Mouse (Mus musculus) kidney, postnatal 0 days (tissue): ENCODE results near the gene Phf8. TPM values are rescaled to one million over a fixed set of nuclear protein-coding genes. Genes with fewer than 3 reads are reported as not detected.

ENCODE experiments used
- ATAC-seq: fragments of 200-750 bp; cut with Nextera tagmentation; replicated peaks from 2 replicates; pipeline ENCODE4 v1.8.0; 2017; ENCODE audit warnings: low read depth, moderate number of reproducible peaks, moderate TSS enrichment, moderate library complexity; ENCODE audit not compliant: low FRiP score
- DNase-seq: peaks from one replicate; pipeline ENCODE4 v3.0.0-alpha.2; 2016; ENCODE audit warnings: low spot score
- H3K27ac ChIP-seq: fragments of 300-500 bp; sonication (generic); 2 replicates; pipeline ENCODE4 v1.5.1; 2014; ENCODE audit warnings: mild to moderate bottlenecking
- H3K27me3 ChIP-seq: fragments of 300-500 bp; sonication (generic); 2 replicates; pipeline ENCODE4 v1.6.1; 2014; ENCODE audit warnings: low read length, mixed read lengths; ENCODE audit not compliant: insufficient read depth
- H3K36me3 ChIP-seq: fragments of 300-500 bp; sonication (generic); 2 replicates; pipeline ENCODE4 v1.6.1; 2014; ENCODE audit warnings: low read length, mixed read lengths; ENCODE audit not compliant: insufficient read depth
- H3K4me1 ChIP-seq: fragments of 300-500 bp; sonication (generic); replicated peaks from 2 replicates; pipeline ENCODE4 v1.6.1; 2014; ENCODE audit warnings: antibody characterized with exemption, low read length, mixed read lengths; ENCODE audit not compliant: insufficient read depth
- H3K4me2 ChIP-seq: fragments of 300-500 bp; sonication (generic); 2 replicates; pipeline ENCODE4 v1.6.1; 2014; ENCODE audit warnings: mild to moderate bottlenecking, low read length, moderate library complexity, mixed read lengths
- H3K4me3 ChIP-seq: fragments of 300-500 bp; sonication (generic); replicated peaks from 2 replicates; pipeline ENCODE4 v1.5.1; 2014; ENCODE audit warnings: low read depth, low read length
- H3K9ac ChIP-seq: fragments of 300-500 bp; sonication (generic); 2 replicates; pipeline ENCODE4 v1.6.1; 2014; ENCODE audit warnings: low read depth, low read length
- H3K9me3 ChIP-seq: fragments of 300-500 bp; sonication (generic); replicated peaks from 2 replicates; pipeline ENCODE4 v1.6.1; 2016; ENCODE audit warnings: low read length, inconsistent platforms, mixed read lengths
- CTCF ChIP-seq: IDR thresholded peaks from 2 replicates; pipeline ENCODE4 v1.5.1; 2016; ENCODE audit warnings: antibody characterized with exemption, low read depth, mild to moderate bottlenecking, moderate library complexity
- WGBS: fragments of 180-500 bp; shearing (Covaris S2); extraction: QIAGEN DNeasy Blood & Tissue Kit; methylation state at CpG from one replicate; pipeline ENCODE4 v1.1.7; 2014; 5-methylcytosine and 5-hydroxymethylcytosine counted together
- polyA plus RNA-seq: library from polyadenylated mRNA; unstranded; fragments of >200 nt; fragmentation: Nextera tagmentation; extraction: Ambion mirVana; gene quantifications from 2 replicates; pipeline ENCODE4 v1.2.1, GENCODE M21; 2015

Phf8 gene
- polyA plus RNA-seq, 1 experiment from 2014 or later: 10.0 TPM

- no peak for DNase-seq
- Histone ChIP-seq H3K36me3 (no peaks in the 10 kb centered on the region), H3K27me3 (no peaks in the 10 kb centered on the region), H3K4me1 (no peaks in the 10 kb centered on the region), H3K27ac (no peak overlapping the region), H3K4me2 (no peak overlapping the region), H3K9me3 (no peaks in the 10 kb centered on the region), H3K4me3 (no peak overlapping the region), H3K9ac (no peak overlapping the region)
- no peak for TF ChIP-seq CTCF
- WGBS: 64% methylated on average over 2 of the region's 2 CpGs
- no peak for ATAC-seq
Measured at GRCm38 (mm10) chrX:151643386-151643785, 122.9 kb downstream of the Phf8 start.

DNA sequence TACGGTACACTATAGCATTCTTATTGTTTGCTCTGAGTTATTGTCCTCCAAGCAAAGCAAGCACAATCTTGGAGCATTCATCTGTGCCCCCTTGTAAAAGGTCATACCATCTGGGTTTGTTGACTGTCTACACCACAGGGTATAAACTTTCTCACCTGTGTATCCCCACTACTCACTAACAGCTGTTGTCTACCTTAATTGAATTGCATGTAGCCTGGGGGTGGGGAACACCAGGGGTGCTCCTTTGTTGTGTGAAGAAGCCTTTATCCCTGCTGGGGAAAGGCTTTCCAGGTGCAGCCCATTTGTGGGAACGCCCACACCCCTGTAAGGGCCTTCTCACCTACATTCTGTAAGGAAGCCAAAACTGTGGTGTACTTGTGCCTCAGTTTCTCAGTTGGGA lies 133.3 kb downstream of the Phf8 start:
- Histone ChIP-seq H3K27ac (no peak overlapping the region), H3K36me3 (no peaks in the 10 kb centered on the region), H3K9ac (no peak overlapping the region), H3K27me3 (no peaks in the 10 kb centered on the region), H3K4me1 (no peaks in the 10 kb centered on the region), H3K4me3 (no peak overlapping the region), H3K9me3 (no peaks in the 10 kb centered on the region), H3K4me2 (no peak overlapping the region)
- no peak for TF ChIP-seq CTCF
- DNase-seq: no peak
- no peak for ATAC-seq
- 68% methylated on average over 2 of the region's 2 CpGs for WGBS

DNA sequence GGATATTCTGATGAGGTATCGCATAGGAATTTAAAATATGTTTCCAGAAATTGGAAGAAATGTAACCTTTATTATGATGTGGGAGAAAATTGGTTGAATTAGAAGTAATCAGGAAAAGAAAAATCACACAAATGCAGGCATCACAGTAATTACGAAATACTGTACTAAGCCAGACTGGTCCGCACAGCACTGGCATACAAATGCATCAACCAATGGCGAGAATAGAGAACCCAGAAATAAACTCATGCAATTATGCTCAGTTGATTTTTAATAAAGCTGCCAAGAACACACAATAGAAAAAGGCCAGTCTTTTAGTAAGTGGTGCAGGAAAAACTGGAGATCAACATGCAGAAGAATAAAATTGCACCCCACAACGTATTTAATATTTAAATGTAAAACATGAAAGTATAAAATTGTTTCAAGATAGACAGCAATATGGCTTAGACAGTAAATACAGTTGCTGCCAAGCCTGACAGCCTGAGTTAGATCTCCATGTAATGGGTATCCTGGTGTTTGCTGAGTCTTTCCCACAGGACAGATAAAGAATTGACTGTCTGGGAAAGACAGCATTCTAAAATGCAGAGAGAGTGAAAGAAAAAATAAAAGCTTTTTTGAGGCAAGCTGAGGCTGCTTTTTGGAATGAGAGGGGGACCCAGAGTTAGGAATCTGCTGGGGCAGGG lies 154.2 kb downstream of the Phf8 start:
- 81% methylated on average over 5 of the region's 5 CpGs for WGBS
- Histone ChIP-seq H3K27me3 (no peaks in the 10 kb centered on the region), H3K9me3 (no peaks in the 10 kb centered on the region), H3K27ac (no peak overlapping the region), H3K4me2 (no peak overlapping the region), H3K4me3 (no peak overlapping the region), H3K36me3 (no peaks in the 10 kb centered on the region), H3K4me1 (no peaks in the 10 kb centered on the region), H3K9ac (no peak overlapping the region)
- ATAC-seq: no peak
- TF ChIP-seq CTCF: no peak
- no peak for DNase-seq

Other genes starting within 250 kb of the Phf8 start
- 2.9 and 3.1 TPM in 2 replicates for gene Fam120c, start 176.5 kb upstream of the Phf8 start, polyA plus RNA-seq